7 mouse cellular contexts compared by ENCODE assay signal in genomic region chr4:134081730-134082386, GRCm38 (mm10). TPM values are rescaled to one million over a fixed set of nuclear protein-coding genes. Genes with fewer than 3 reads are reported as not detected.
DNase-seq lines count a peak whose midpoint lies in the region; ATAC-seq lines count a peak whose summit lies in the region.

No protein-coding gene starts in this region.

- under 1% methylated on average over 41 of the region's 41 CpGs for WGBS in limb, embryonic 12.5 days
- WGBS in midbrain, embryonic 14.5 days: under 1% methylated on average over 41 of the region's 41 CpGs

- peak overlapping the region; percentile 50 for H3K4me3 ChIP-seq in limb, embryonic 12.5 days (replicated peaks)
- H3K4me3 ChIP-seq in midbrain, embryonic 14.5 days (replicated peaks; ENCODE audit: low read depth, low read length): peak overlapping the region; percentile 40

- no peaks in the 10 kb centered on the region for H3K9me3 ChIP-seq in limb, embryonic 12.5 days
- no peaks in the 10 kb centered on the region for H3K9me3 ChIP-seq in midbrain, embryonic 14.5 days (ENCODE audit: control insufficient read depth, low read length)

- DNase-seq in adrenal gland, adult (ENCODE audit: inconsistent age in 2 of 2, low spot score in 1 of 2): peak; percentile 70 to 87
- DNase-seq in cerebellum, postnatal 10 days: peak; percentile 55 to 65
- DNase-seq in frontal cortex, postnatal 36 days (ENCODE audit: low spot score in 2 of 2): peak; percentile 59 to 66
- DNase-seq in kidney, adult 11 months: peak; percentile 92
- DNase-seq in midbrain, embryonic 14.5 days: peak; percentile 68
- DNase-seq in spleen, adult 18-20 months: peak; percentile 90 to 93

- H3K36me3 ChIP-seq in limb, embryonic 12.5 days: no peaks in the 10 kb centered on the region
- H3K36me3 ChIP-seq in midbrain, embryonic 14.5 days (ENCODE audit: control insufficient read depth, insufficient read depth, low read length): no peaks in the 10 kb centered on the region

- peak; percentile 66 for ATAC-seq in limb, embryonic 12.5 days (ENCODE audit: insufficient number of reproducible peaks, insufficient read depth, low FRiP score, low TSS enrichment, low read depth)
- ATAC-seq in midbrain, embryonic 14.5 days (ENCODE audit: low FRiP score, low TSS enrichment): peak; percentile 55; the same call in 1 of the 2 replicates

- no peak overlapping the region for H3K27ac ChIP-seq in limb, embryonic 12.5 days
- no peak overlapping the region for H3K27ac ChIP-seq in midbrain, embryonic 14.5 days (replicated peaks; ENCODE audit: low read depth, low read length)

- peaks cover 12% of the 10 kb centered on the region for H3K4me1 ChIP-seq in limb, embryonic 12.5 days (replicated peaks)
- H3K4me1 ChIP-seq in midbrain, embryonic 14.5 days (ENCODE audit: control insufficient read depth, insufficient read depth, low read length): peaks cover 8% of the 10 kb centered on the region; the same call in 1 of the 2 replicates

- H3K27me3 ChIP-seq in limb, embryonic 12.5 days: peaks cover 27% of the 10 kb centered on the region
- peaks cover 23% of the 10 kb centered on the region for H3K27me3 ChIP-seq in midbrain, embryonic 14.5 days (ENCODE audit: control insufficient read depth, insufficient read depth, low read length)

- 0 out of 2 replicates have a peak overlapping the region, but pooled peaks have one; percentile 27 for H3K9ac ChIP-seq in limb, embryonic 12.5 days (replicated peaks)
- H3K9ac ChIP-seq in midbrain, embryonic 14.5 days (replicated peaks; ENCODE audit: low read length): peak overlapping the region; percentile 43; the same call in 1 of the 2 replicates

- H3K4me2 ChIP-seq in limb, embryonic 12.5 days: peak overlapping the region; percentile 86
- H3K4me2 ChIP-seq in midbrain, embryonic 14.5 days (ENCODE audit: low read length): peak overlapping the region; percentile 74

RNA-seq across cellular contexts. Expression of gene Cd52, which starts 13.0 kb away (rescaled TPM):
- polyA plus RNA-seq in limb, embryonic 12.5 days (2016; fragmentation: Nextera tagmentation; extraction: Ambion mirVana): 7.7 and 7.9 TPM in 2 replicates
- polyA plus RNA-seq in midbrain, embryonic 14.5 days (2014; fragmentation: Nextera tagmentation; extraction: Ambion mirVana): 1.8 and 4.5 TPM in 2 replicates

RNA-seq across cellular contexts. Expression of gene Ubxn11, which starts 20.5 kb away (rescaled TPM):
- 9.6 and 10.4 TPM in 2 replicates for polyA plus RNA-seq in limb, embryonic 12.5 days (2016; fragmentation: Nextera tagmentation; extraction: Ambion mirVana)
- polyA plus RNA-seq in midbrain, embryonic 14.5 days (2014; fragmentation: Nextera tagmentation; extraction: Ambion mirVana): 11.7 and 13.6 TPM in 2 replicates

RNA-seq across cellular contexts. Expression of gene Crybg2, which starts 21.2 kb away (rescaled TPM):
- 5.6 and 6.1 TPM in 2 replicates for polyA plus RNA-seq in limb, embryonic 12.5 days (2016; fragmentation: Nextera tagmentation; extraction: Ambion mirVana)
- polyA plus RNA-seq in midbrain, embryonic 14.5 days (2014; fragmentation: Nextera tagmentation; extraction: Ambion mirVana): 1.8 and 2.3 TPM in 2 replicates

RNA-seq across cellular contexts. Expression of gene Zfp683, which starts 28.2 kb away (rescaled TPM):
- not detected in 2 replicates for polyA plus RNA-seq in limb, embryonic 12.5 days (2016; fragmentation: Nextera tagmentation; extraction: Ambion mirVana)
- polyA plus RNA-seq in midbrain, embryonic 14.5 days (2014; fragmentation: Nextera tagmentation; extraction: Ambion mirVana): not detected in 2 replicates

RNA-seq across cellular contexts. Expression of gene Sh3bgrl3, which starts 46.7 kb away (rescaled TPM):
- 318 and 336 TPM in 2 replicates for polyA plus RNA-seq in limb, embryonic 12.5 days (2016; fragmentation: Nextera tagmentation; extraction: Ambion mirVana)
- polyA plus RNA-seq in midbrain, embryonic 14.5 days (2014; fragmentation: Nextera tagmentation; extraction: Ambion mirVana): 376 and 460 TPM in 2 replicates
